Mouse (Mus musculus): ENCODE results near the gene Zmynd12. TPM values are rescaled to one million over a fixed set of nuclear protein-coding genes. Genes with fewer than 3 reads are reported as not detected.

Zmynd12 gene
- not detected for polyA plus RNA-seq (2014; fragmentation: Illumina TruSeq; extraction: RNeasy Lipid Tissue Mini Kit (QIAGEN cat#74804); ENCODE audit: low replicate concordance)

GRCm38 (mm10) chr4:119422294-119422964 lies at the start of gene Zmynd12, which contains the start of gene Ppcs:
Gene Zmynd12, plus strand, starts transcription at chr4:119422814.
Gene Ppcs, minus strand, starts transcription at chr4:119422420.

DNA sequence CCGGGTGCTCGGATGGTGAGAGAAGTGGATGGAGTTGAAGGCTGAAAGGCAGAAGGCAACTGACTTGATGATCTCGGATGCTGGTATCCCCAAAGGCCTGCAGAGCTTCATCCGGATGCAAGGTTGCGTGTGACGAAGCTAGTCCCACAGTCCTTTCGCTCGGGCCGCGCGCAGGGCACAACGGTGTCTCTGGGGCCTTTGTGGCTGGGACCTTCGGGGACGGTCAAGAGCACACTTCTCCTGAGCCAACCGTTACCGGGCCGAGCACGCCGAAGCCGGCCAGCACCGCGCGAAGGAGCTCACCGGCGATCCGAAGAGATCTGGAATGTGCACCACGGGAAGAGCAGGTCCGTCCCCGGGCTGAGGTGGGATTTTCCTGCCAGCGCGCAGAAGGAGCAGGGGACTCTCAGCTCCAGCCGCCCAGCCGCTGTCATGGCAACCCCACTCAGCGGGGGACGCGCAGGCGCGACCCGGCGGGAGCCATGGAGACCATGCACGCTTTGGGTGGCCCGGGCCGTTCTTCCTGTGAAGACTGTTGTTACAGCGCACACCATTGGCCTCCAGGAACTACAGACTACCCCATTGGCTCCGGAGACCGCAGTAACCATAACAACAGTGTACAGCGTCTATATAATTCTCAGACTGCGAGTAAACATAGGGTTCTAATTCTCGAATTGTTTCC lies 7.4 kb upstream of the Zmynd12 start, which contains the start of gene Ccdc30:
Gene Ccdc30 (minus strand): TSS at position 450 of the 682 bp plus-strand sequence.

DNA sequence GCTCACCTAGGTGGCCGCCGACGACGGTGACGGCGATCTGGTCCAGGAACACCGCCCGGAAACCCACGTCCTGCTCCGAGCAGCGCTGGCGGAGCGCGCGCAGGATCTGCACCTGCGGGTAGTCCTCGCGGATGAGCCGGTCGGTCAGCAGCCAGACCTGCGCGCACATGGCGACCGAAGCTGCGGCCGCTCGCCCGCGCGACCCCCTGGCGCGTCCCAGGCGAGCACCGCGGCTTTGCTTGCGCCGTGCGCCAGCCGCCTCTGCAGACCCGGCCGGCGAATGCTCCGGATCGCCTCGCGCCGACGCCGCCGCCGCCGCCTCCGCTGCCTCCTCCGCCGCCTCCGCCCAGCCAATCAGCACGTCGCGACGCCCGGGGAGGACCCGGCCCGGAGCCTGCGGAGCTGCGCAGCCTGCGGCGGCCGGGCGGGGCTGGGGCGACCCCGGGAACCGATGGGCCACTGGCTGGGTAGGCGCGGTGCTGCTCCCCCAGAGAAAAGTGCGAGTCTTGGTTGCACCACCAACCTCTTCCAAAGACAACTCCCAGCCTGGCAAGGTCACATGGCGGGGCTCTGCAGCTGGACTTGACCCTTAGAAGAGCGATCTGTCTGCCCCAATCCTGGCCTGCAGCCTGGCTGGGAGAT lies 69.8 kb downstream of the Zmynd12 start, which contains the start of gene Rimkla:
Gene Rimkla (minus strand): TSS at position 338 of the 642 bp plus-strand sequence.

Other genes starting within 250 kb of the Zmynd12 start
- gene Zfp691, start 248.6 kb upstream of the Zmynd12 start, polyA plus RNA-seq (2014; fragmentation: Illumina TruSeq; extraction: RNeasy Lipid Tissue Mini Kit (QIAGEN cat#74804); ENCODE audit: low replicate concordance) = not detected
- 0.74 TPM for gene Ermap, start 232.8 kb upstream of the Zmynd12 start, polyA plus RNA-seq (2014; fragmentation: Illumina TruSeq; extraction: RNeasy Lipid Tissue Mini Kit (QIAGEN cat#74804); ENCODE audit: low replicate concordance)
- 4.6 TPM for gene Svbp, start 227.5 kb upstream of the Zmynd12 start, polyA plus RNA-seq (2014; fragmentation: Illumina TruSeq; extraction: RNeasy Lipid Tissue Mini Kit (QIAGEN cat#74804); ENCODE audit: low replicate concordance)
- 0.52 TPM for gene Tmem269, start 204.6 kb upstream of the Zmynd12 start, polyA plus RNA-seq (2014; fragmentation: Illumina TruSeq; extraction: RNeasy Lipid Tissue Mini Kit (QIAGEN cat#74804); ENCODE audit: low replicate concordance)
- 2.0 TPM for gene AU022252, start 190.1 kb upstream of the Zmynd12 start, polyA plus RNA-seq (2014; fragmentation: Illumina TruSeq; extraction: RNeasy Lipid Tissue Mini Kit (QIAGEN cat#74804); ENCODE audit: low replicate concordance)
- 1.2 TPM for gene P3h1, start 189.9 kb upstream of the Zmynd12 start, polyA plus RNA-seq (2014; fragmentation: Illumina TruSeq; extraction: RNeasy Lipid Tissue Mini Kit (QIAGEN cat#74804); ENCODE audit: low replicate concordance)
- not detected for gene Cldn19, start 167.4 kb upstream of the Zmynd12 start, polyA plus RNA-seq (2014; fragmentation: Illumina TruSeq; extraction: RNeasy Lipid Tissue Mini Kit (QIAGEN cat#74804); ENCODE audit: low replicate concordance)
- 684 TPM for gene Ybx1, start 128.2 kb upstream of the Zmynd12 start, polyA plus RNA-seq (2014; fragmentation: Illumina TruSeq; extraction: RNeasy Lipid Tissue Mini Kit (QIAGEN cat#74804); ENCODE audit: low replicate concordance)
- gene Ppih, start 102.3 kb upstream of the Zmynd12 start, polyA plus RNA-seq (2014; fragmentation: Illumina TruSeq; extraction: RNeasy Lipid Tissue Mini Kit (QIAGEN cat#74804); ENCODE audit: low replicate concordance) = 28.3 TPM
- 0.45 TPM for gene Ccdc30, start 7.3 kb upstream of the Zmynd12 start, polyA plus RNA-seq (2014; fragmentation: Illumina TruSeq; extraction: RNeasy Lipid Tissue Mini Kit (QIAGEN cat#74804); ENCODE audit: low replicate concordance)
- gene Ppcs, start 394 bp upstream of the Zmynd12 start, polyA plus RNA-seq (2014; fragmentation: Illumina TruSeq; extraction: RNeasy Lipid Tissue Mini Kit (QIAGEN cat#74804); ENCODE audit: low replicate concordance) = 38.4 TPM
- gene Rimkla, start 69.8 kb downstream of the Zmynd12 start, polyA plus RNA-seq (2014; fragmentation: Illumina TruSeq; extraction: RNeasy Lipid Tissue Mini Kit (QIAGEN cat#74804); ENCODE audit: low replicate concordance) = 0.30 TPM
- 59.5 TPM for gene Foxj3, start 114.2 kb downstream of the Zmynd12 start, polyA plus RNA-seq (2014; fragmentation: Illumina TruSeq; extraction: RNeasy Lipid Tissue Mini Kit (QIAGEN cat#74804); ENCODE audit: low replicate concordance)
- gene Frg2f1, start 116.7 kb downstream of the Zmynd12 start, polyA plus RNA-seq (2014; fragmentation: Illumina TruSeq; extraction: RNeasy Lipid Tissue Mini Kit (QIAGEN cat#74804); ENCODE audit: low replicate concordance) = 3.8 TPM
- gene Guca2a, start 214.9 kb downstream of the Zmynd12 start, polyA plus RNA-seq (2014; fragmentation: Illumina TruSeq; extraction: RNeasy Lipid Tissue Mini Kit (QIAGEN cat#74804); ENCODE audit: low replicate concordance) = not detected
- 131 TPM for gene Guca2b, start 236.1 kb downstream of the Zmynd12 start, polyA plus RNA-seq (2014; fragmentation: Illumina TruSeq; extraction: RNeasy Lipid Tissue Mini Kit (QIAGEN cat#74804); ENCODE audit: low replicate concordance)

Data from small intestine, adult 10 weeks (tissue).